Mouse (Mus musculus) spleen, adult 2 months (tissue): Measurements from ENCODE around the gene Reep6. TPM values are rescaled to one million over a fixed set of nuclear protein-coding genes. Genes with fewer than 3 reads are reported as not detected.

ENCODE experiments used
- DNase-seq, 2 experiments: peaks; one replicate each; pipeline versions ENCODE4 v3.0.0 to v3.0.0-alpha.2; 2012 to 2021; ENCODE audit warnings: low spot score in 2 of 2, low read depth in 1 of 2
- H3K27ac ChIP-seq: fragments of 200-500 bp; 2 replicates; pipeline ENCODE4 v1.5.1; 2012; ENCODE audit warnings: low read length, inconsistent platforms; ENCODE audit not compliant: insufficient read depth
- H3K27me3 ChIP-seq: fragments of 200-500 bp; 2 replicates; pipeline ENCODE4 v1.6.1; 2012; ENCODE audit warnings: mild to moderate bottlenecking, moderate library complexity, low read length, inconsistent platforms; ENCODE audit not compliant: control insufficient read depth, insufficient read depth
- H3K36me3 ChIP-seq: fragments of 200-500 bp; 2 replicates; pipeline ENCODE4 v1.6.1; 2012; ENCODE audit warnings: mild to moderate bottlenecking, low read length, inconsistent platforms; ENCODE audit not compliant: control insufficient read depth, insufficient read depth
- H3K4me1 ChIP-seq: fragments of 200-500 bp; 2 replicates; pipeline ENCODE4 v1.6.1; 2011; ENCODE audit warnings: inconsistent platforms; ENCODE audit not compliant: control insufficient read depth, insufficient read depth, insufficient read length
- H3K4me3 ChIP-seq: fragments of 200-500 bp; 2 replicates; pipeline ENCODE4 v1.5.1; 2011; ENCODE audit warnings: mild to moderate bottlenecking, inconsistent platforms; ENCODE audit not compliant: insufficient read depth, insufficient read length; ENCODE audit errors: extremely low read depth
- CTCF ChIP-seq: fragments of 200-500 bp; IDR thresholded peaks from 2 replicates; pipeline ENCODE4 v1.5.1; 2011; ENCODE audit warnings: mild to moderate bottlenecking, inconsistent platforms; ENCODE audit not compliant: insufficient read depth, insufficient read length, insufficient replicate concordance; ENCODE audit errors: extremely low read depth
- POLR2A ChIP-seq: fragments of 200-500 bp; IDR thresholded peaks from 2 replicates; pipeline ENCODE4 v1.6.1; 2011; ENCODE audit warnings: low read depth, low read length, inconsistent platforms
- WGBS: fragments of 180-500 bp; shearing (Covaris S2); methylation state at CpG from one replicate; pipeline ENCODE4 v1.1.7; 2018; 5-methylcytosine and 5-hydroxymethylcytosine counted together
- polyA plus RNA-seq: library from polyadenylated mRNA; depleted of rRNA; stranded (reverse); fragments of >200 nt; gene quantifications from 2 replicates; pipeline ENCODE4 v1.2.3, GENCODE M21; 2012

Reep6 gene
- polyA plus RNA-seq, 1 experiment: 2.1 TPM

DNA sequence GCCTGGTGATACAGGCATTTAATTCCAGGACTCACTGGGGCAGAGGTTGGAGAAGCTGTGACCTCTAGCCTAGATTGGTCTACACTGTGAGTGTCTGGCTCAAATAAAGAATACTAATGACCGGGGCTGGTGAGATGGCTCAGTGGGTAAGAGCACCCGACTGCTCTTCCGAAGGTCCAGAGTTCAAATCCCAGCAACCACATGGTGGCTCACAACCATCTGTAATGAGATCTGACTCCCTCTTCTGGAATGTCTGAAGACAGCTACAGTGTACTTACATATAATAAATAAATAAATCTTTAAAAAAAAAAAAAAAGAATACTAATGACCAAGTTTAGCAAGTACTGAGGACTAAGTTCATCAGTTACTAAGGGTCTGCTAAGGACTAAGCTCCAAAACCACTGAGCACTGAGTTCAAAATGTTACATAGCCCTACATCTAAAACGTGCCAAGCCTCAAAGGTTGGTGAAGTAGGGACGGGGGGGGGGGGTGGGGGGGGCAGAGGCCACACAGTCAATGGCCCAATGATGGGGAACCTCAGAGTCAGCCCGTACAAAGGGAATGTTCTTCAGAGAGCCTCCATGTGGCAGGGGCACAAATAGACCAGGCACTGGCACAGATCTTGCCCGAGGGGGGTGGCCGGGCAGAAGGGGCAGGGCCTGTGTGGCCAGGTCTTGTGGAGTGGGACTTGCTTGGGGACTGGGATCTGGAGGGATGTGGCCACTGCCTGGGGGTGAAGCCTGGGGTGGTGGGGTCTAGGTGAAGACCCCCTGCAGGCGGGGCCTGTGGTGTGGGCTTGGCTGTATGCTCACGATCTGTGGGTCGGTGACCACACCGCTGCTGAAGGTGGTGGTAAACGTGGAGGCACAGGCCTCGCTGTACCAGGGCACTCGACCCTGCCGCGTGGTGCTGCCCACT, 5.4 kb upstream of the Reep6 start:
- 86% methylated on average over 17 of the region's 17 CpGs for WGBS
- no peak overlapping the region for H3K27ac ChIP-seq
- no peak for TF ChIP-seq CTCF
- no peak for TF ChIP-seq POLR2A
- H3K27me3 ChIP-seq: no peaks in the 10 kb centered on the region
- no peak for DNase-seq
- peaks cover 28% of the 10 kb centered on the region for H3K4me1 ChIP-seq
- H3K36me3 ChIP-seq: no peaks in the 10 kb centered on the region
- no peak overlapping the region for H3K4me3 ChIP-seq

GRCm38 (mm10) chr10:80325045-80325444, 4.7 kb upstream of the Reep6 start:
- no peak overlapping the region for H3K27ac ChIP-seq
- no peak overlapping the region for H3K4me3 ChIP-seq
- 87% methylated on average over 21 of the region's 21 CpGs for WGBS
- TF ChIP-seq POLR2A: no peak
- TF ChIP-seq CTCF: no peak
- no peaks in the 10 kb centered on the region for H3K27me3 ChIP-seq
- H3K36me3 ChIP-seq: no peaks in the 10 kb centered on the region
- DNase-seq: no peak
- peaks cover 25% of the 10 kb centered on the region for H3K4me1 ChIP-seq

- no peaks in the 10 kb centered on the region for H3K36me3 ChIP-seq
- no peak for DNase-seq
- no peaks in the 10 kb centered on the region for H3K27me3 ChIP-seq
- H3K4me3 ChIP-seq: peak overlapping the region; percentile 54; the same call in 1 of the 2 replicates
- TF ChIP-seq POLR2A (no peak), CTCF (no peak)
- H3K27ac ChIP-seq: no peak overlapping the region
- 4% methylated on average over 35 of the region's 41 CpGs for WGBS
- no peaks in the 10 kb centered on the region; the same call in 1 of the 2 replicates for H3K4me1 ChIP-seq
These were observed 331 bp downstream of the Reep6 start for GRCm38 (mm10) chr10:80330084-80330483.

- H3K27ac ChIP-seq: no peak overlapping the region
- no peak overlapping the region for H3K4me3 ChIP-seq
- no peak for TF ChIP-seq POLR2A
- no peak for TF ChIP-seq CTCF
- no peaks in the 10 kb centered on the region for H3K36me3 ChIP-seq
- DNase-seq: no peak
- WGBS: 77% methylated on average over 2 of the region's 2 CpGs
- no peaks in the 10 kb centered on the region; the same call in 1 of the 2 replicates for H3K4me1 ChIP-seq
- no peaks in the 10 kb centered on the region for H3K27me3 ChIP-seq
These were observed 1.1 kb downstream of the Reep6 start for GRCm38 (mm10) chr10:80330888-80331287.

- DNase-seq: no peak
- Histone ChIP-seq H3K4me1 (no peaks in the 10 kb centered on the region; the same call in 1 of the 2 replicates), H3K27me3 (no peaks in the 10 kb centered on the region), H3K36me3 (no peaks in the 10 kb centered on the region), H3K27ac (no peak overlapping the region; the same call in 1 of the 2 replicates), H3K4me3 (no peak overlapping the region)
- WGBS: 76% methylated on average over 10 of the region's 10 CpGs
- TF ChIP-seq POLR2A (no peak), CTCF (no peak)
These were observed 2.1 kb downstream of the Reep6 start for GRCm38 (mm10) chr10:80331636-80332524.

DNA sequence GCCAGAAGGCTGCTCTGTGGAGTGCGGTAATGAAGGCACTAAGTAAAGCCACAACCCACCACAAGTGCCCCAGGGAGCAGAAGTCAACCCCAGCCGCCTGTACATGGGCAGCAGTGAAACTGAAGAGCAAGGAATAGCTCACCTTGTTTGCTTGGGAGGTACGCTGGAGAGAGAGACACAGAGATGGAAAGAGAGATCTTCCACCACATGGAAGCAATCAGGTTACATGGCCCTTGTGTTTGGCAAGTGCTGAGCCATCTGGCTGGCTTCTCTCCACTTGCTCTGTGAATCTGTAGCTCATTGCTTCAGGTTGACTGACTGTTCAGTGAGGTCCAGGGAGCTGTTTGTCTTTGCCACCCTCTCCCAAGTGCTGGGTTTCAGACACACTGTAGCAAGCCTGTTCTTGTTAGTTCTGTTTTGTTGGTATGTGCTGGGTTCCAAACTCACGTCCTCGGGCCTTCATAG, 2.8 kb downstream of the Reep6 start:
- no peak overlapping the region for H3K4me3 ChIP-seq
- no peak for DNase-seq
- 72% methylated on average over 5 of the region's 5 CpGs for WGBS

More for the DNA sequence above, 2.8 kb downstream of the Reep6 start:
- Histone ChIP-seq H3K36me3 (no peaks in the 10 kb centered on the region), H3K27ac (no peak overlapping the region; the same call in 1 of the 2 replicates), H3K4me1 (no peaks in the 10 kb centered on the region; the same call in 1 of the 2 replicates), H3K27me3 (no peaks in the 10 kb centered on the region)
- TF ChIP-seq POLR2A (no peak), CTCF (no peak)
